Mouse (Mus musculus): ENCODE measurements around the gene Cpne4. TPM values are rescaled to one million over a fixed set of nuclear protein-coding genes. Genes with fewer than 3 reads are reported as not detected.

The Cpne4 gene
- polyA plus RNA-seq, 1 experiment from 2014 or later: not detected

- Histone ChIP-seq H3K27ac (no peak overlapping the region), H3K36me3 (no peaks in the 10 kb centered on the region), H3K27me3 (ENCODE audit: low read depth, poor library complexity, severe bottlenecking) (no peaks in the 10 kb centered on the region), H3K4me3 (no peak overlapping the region), H3K9me3 (replicated peaks) (no peaks in the 10 kb centered on the region), H3K4me1 (peaks cover 5% of the 10 kb centered on the region)
- WGBS: 51% methylated on average over 6 of the region's 6 CpGs
- no peak for DNase-seq (ENCODE audit: low spot score)
Measured at GRCm38 (mm10) chr9:104612523-104612922, 65.4 kb downstream of the Cpne4 start.

GRCm38 (mm10) chr9:104616691-104617090 is 69.6 kb downstream of the Cpne4 start:
- no peak for DNase-seq (ENCODE audit: low spot score)
- Histone ChIP-seq H3K36me3 (no peaks in the 10 kb centered on the region), H3K27ac (no peak overlapping the region), H3K27me3 (ENCODE audit: low read depth, poor library complexity, severe bottlenecking) (no peaks in the 10 kb centered on the region), H3K4me1 (peaks cover 5% of the 10 kb centered on the region), H3K4me3 (no peak overlapping the region), H3K9me3 (replicated peaks) (no peaks in the 10 kb centered on the region)
- WGBS: 60% methylated on average over 6 of the region's 6 CpGs

- WGBS: 87% methylated on average over 4 of the region's 4 CpGs
- no peaks in the 10 kb centered on the region for H3K27me3 ChIP-seq (ENCODE audit: low read depth, poor library complexity, severe bottlenecking)
- DNase-seq (ENCODE audit: low spot score): no peak
- no peak overlapping the region for H3K27ac ChIP-seq
- H3K9me3 ChIP-seq (replicated peaks): no peaks in the 10 kb centered on the region
- no peaks in the 10 kb centered on the region for H3K4me1 ChIP-seq
- H3K36me3 ChIP-seq: no peaks in the 10 kb centered on the region
- no peak overlapping the region for H3K4me3 ChIP-seq
Measured at GRCm38 (mm10) chr9:104623564-104623963, 76.5 kb downstream of the Cpne4 start.

GRCm38 (mm10) chr9:104627816-104628215 is 80.7 kb downstream of the Cpne4 start:
- Histone ChIP-seq H3K27ac (no peak overlapping the region), H3K36me3 (no peaks in the 10 kb centered on the region), H3K9me3 (replicated peaks) (no peaks in the 10 kb centered on the region), H3K4me1 (no peaks in the 10 kb centered on the region), H3K4me3 (no peak overlapping the region), H3K27me3 (ENCODE audit: low read depth, poor library complexity, severe bottlenecking) (no peaks in the 10 kb centered on the region)
- DNase-seq (ENCODE audit: low spot score): no peak
- WGBS: 29% methylated on average over 7 of the region's 7 CpGs

GRCm38 (mm10) chr9:104629282-104629681 is 82.2 kb downstream of the Cpne4 start:
- no peaks in the 10 kb centered on the region for H3K9me3 ChIP-seq (replicated peaks)
- H3K36me3 ChIP-seq: no peaks in the 10 kb centered on the region
- no peaks in the 10 kb centered on the region for H3K4me1 ChIP-seq
- no peak for DNase-seq (ENCODE audit: low spot score)
- no peaks in the 10 kb centered on the region for H3K27me3 ChIP-seq (ENCODE audit: low read depth, poor library complexity, severe bottlenecking)
- H3K4me3 ChIP-seq: no peak overlapping the region
- H3K27ac ChIP-seq: no peak overlapping the region
- 83% methylated on average over 7 of the region's 7 CpGs for WGBS

GRCm38 (mm10) chr9:104646348-104646994 is 99.4 kb downstream of the Cpne4 start:
- Histone ChIP-seq H3K9me3 (replicated peaks) (no peaks in the 10 kb centered on the region), H3K27me3 (ENCODE audit: low read depth, poor library complexity, severe bottlenecking) (no peaks in the 10 kb centered on the region), H3K36me3 (no peaks in the 10 kb centered on the region), H3K4me1 (no peaks in the 10 kb centered on the region), H3K4me3 (no peak overlapping the region), H3K27ac (no peak overlapping the region)
- 51% methylated on average over 5 of the region's 5 CpGs for WGBS
- DNase-seq (ENCODE audit: low spot score): no peak

- no peak overlapping the region for H3K27ac ChIP-seq
- WGBS: 80% methylated on average over 9 of the region's 9 CpGs
- H3K4me3 ChIP-seq: no peak overlapping the region
- no peaks in the 10 kb centered on the region for H3K27me3 ChIP-seq (ENCODE audit: low read depth, poor library complexity, severe bottlenecking)
- no peaks in the 10 kb centered on the region for H3K36me3 ChIP-seq
- H3K4me1 ChIP-seq: no peaks in the 10 kb centered on the region
- H3K9me3 ChIP-seq (replicated peaks): no peaks in the 10 kb centered on the region
- DNase-seq (ENCODE audit: low spot score): no peak
Measured at GRCm38 (mm10) chr9:104652691-104653261, 105.7 kb downstream of the Cpne4 start.

GRCm38 (mm10) chr9:104659758-104660157 is 112.7 kb downstream of the Cpne4 start:
- H3K36me3 ChIP-seq: no peaks in the 10 kb centered on the region
- H3K9me3 ChIP-seq (replicated peaks): no peaks in the 10 kb centered on the region
- no peaks in the 10 kb centered on the region for H3K27me3 ChIP-seq (ENCODE audit: low read depth, poor library complexity, severe bottlenecking)
- DNase-seq (ENCODE audit: low spot score): no peak
- H3K27ac ChIP-seq: no peak overlapping the region
- WGBS: 81% methylated on average over 4 of the region's 4 CpGs
- no peak overlapping the region for H3K4me3 ChIP-seq
- 0 out of 2 replicates have a peak, but pooled peaks cover 3% of the 10 kb centered on the region for H3K4me1 ChIP-seq

- H3K4me1 ChIP-seq: no peaks in the 10 kb centered on the region
- no peak for DNase-seq (ENCODE audit: low spot score)
- 50% methylated on average over 1 of the region's 1 CpGs for WGBS
- H3K4me3 ChIP-seq: no peak overlapping the region
- no peaks in the 10 kb centered on the region for H3K9me3 ChIP-seq (replicated peaks)
- H3K36me3 ChIP-seq: no peaks in the 10 kb centered on the region
- H3K27me3 ChIP-seq (ENCODE audit: low read depth, poor library complexity, severe bottlenecking): no peaks in the 10 kb centered on the region
- H3K27ac ChIP-seq: no peak overlapping the region
Measured at GRCm38 (mm10) chr9:104676665-104677064, 129.6 kb downstream of the Cpne4 start.

- Histone ChIP-seq H3K27ac (no peak overlapping the region), H3K27me3 (ENCODE audit: low read depth, poor library complexity, severe bottlenecking) (no peaks in the 10 kb centered on the region), H3K36me3 (no peaks in the 10 kb centered on the region), H3K4me1 (no peaks in the 10 kb centered on the region), H3K4me3 (no peak overlapping the region), H3K9me3 (replicated peaks) (no peaks in the 10 kb centered on the region)
- 85% methylated on average over 3 of the region's 3 CpGs for WGBS
- no peak for DNase-seq (ENCODE audit: low spot score)
Measured at GRCm38 (mm10) chr9:104678571-104678970, 131.5 kb downstream of the Cpne4 start.

GRCm38 (mm10) chr9:104687051-104687450 is 140.0 kb downstream of the Cpne4 start:
- H3K9me3 ChIP-seq (replicated peaks): no peaks in the 10 kb centered on the region
- WGBS: 74% methylated on average over 3 of the region's 3 CpGs
- DNase-seq (ENCODE audit: low spot score): no peak
- H3K4me3 ChIP-seq: no peak overlapping the region
- H3K36me3 ChIP-seq: no peaks in the 10 kb centered on the region
- H3K27ac ChIP-seq: no peak overlapping the region
- H3K4me1 ChIP-seq: no peaks in the 10 kb centered on the region
- H3K27me3 ChIP-seq (ENCODE audit: low read depth, poor library complexity, severe bottlenecking): no peaks in the 10 kb centered on the region

- Histone ChIP-seq H3K4me3 (no peak overlapping the region), H3K4me1 (no peaks in the 10 kb centered on the region), H3K27me3 (ENCODE audit: low read depth, poor library complexity, severe bottlenecking) (no peaks in the 10 kb centered on the region), H3K27ac (no peak overlapping the region), H3K36me3 (no peaks in the 10 kb centered on the region), H3K9me3 (replicated peaks) (no peaks in the 10 kb centered on the region)
- no peak for DNase-seq (ENCODE audit: low spot score)
- WGBS: 87% methylated on average over 2 of the region's 2 CpGs
Measured at GRCm38 (mm10) chr9:104693145-104693544, 146.1 kb downstream of the Cpne4 start.

GRCm38 (mm10) chr9:104710831-104711230 is 163.7 kb downstream of the Cpne4 start:
- no peaks in the 10 kb centered on the region for H3K9me3 ChIP-seq (replicated peaks)
- no peak overlapping the region for H3K4me3 ChIP-seq
- H3K36me3 ChIP-seq: no peaks in the 10 kb centered on the region
- H3K27me3 ChIP-seq (ENCODE audit: low read depth, poor library complexity, severe bottlenecking): no peaks in the 10 kb centered on the region
- no peak for DNase-seq (ENCODE audit: low spot score)
- no peaks in the 10 kb centered on the region for H3K4me1 ChIP-seq
- H3K27ac ChIP-seq: no peak overlapping the region
- WGBS: 85% methylated on average over 5 of the region's 5 CpGs

- DNase-seq (ENCODE audit: low spot score): no peak
- Histone ChIP-seq H3K27me3 (ENCODE audit: low read depth, poor library complexity, severe bottlenecking) (no peaks in the 10 kb centered on the region), H3K36me3 (no peaks in the 10 kb centered on the region), H3K4me3 (no peak overlapping the region), H3K4me1 (no peaks in the 10 kb centered on the region), H3K9me3 (replicated peaks) (no peaks in the 10 kb centered on the region), H3K27ac (no peak overlapping the region)
- 98% methylated on average over 2 of the region's 2 CpGs for WGBS
Measured at GRCm38 (mm10) chr9:104725311-104725710, 178.2 kb downstream of the Cpne4 start.
